Mouse (Mus musculus) T-cell, adult 2 months (primary cell): ENCODE measurements around the gene Dnajb11.

Experiments
- DNase-seq: peaks from one replicate; pipeline ENCODE4 v3.0.0; 2022; ENCODE audit warnings: low spot score

Dnajb11 gene

DNA sequence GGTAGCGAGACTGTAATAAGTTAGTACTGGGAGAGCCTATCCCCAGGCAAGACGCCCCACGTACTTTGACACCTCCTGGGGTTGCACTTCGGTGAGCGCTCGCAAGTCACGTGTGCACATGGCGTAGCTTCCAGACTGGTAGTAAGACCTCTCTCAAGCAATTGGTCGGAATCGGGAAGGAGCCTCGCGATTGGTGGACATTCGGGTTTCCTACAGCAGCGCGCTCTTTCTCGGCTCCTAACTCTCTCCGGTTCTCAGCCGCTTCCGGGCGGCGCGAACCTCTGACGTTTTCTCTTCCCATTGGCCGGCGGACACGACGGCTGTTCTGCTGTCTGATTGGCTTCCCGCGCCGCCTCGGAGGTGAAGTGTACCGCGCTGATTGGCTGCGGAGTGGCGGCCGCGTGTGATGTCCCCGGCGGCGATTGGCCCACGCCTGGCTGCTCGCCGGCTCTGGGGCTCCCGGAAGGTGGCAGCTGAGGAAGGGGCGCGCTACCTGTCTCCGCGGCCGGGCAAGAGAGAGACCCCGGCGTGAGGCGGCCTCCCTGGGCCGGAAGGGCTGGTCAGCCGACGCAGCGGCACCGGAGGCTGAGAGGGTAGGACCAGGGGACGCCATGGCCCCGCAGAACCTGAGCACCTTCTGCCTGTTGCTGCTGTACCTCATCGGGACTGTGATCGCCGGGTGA, at the start of gene Dnajb11, which contains the start of gene Tbccd1:
TSS of gene Dnajb11 (plus strand) at position 415 of the 683 bp plus-strand sequence.
TSS of gene Tbccd1 (minus strand) at position 239 of the 683 bp plus-strand sequence.
- DNase-seq, result peak; percentile 99

DNA sequence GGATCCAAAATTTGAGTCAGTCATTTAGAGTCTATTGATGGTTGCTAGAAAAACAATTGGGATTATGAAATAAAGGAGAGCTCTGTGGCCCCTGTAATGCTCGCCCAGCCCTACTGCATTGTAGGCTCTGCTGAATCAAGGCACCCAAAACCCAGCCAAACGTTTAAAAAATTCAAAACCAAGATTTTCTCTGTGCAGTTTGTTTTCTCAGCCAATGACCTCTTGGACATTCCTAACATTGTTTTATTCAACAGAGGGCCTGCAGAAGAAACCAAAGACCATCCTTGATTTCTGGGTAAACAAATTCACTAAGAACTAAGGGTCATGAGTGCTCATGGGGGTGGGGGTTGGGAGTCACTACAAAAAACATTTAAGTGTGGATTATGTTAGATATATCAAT, 46.2 kb upstream of the Dnajb11 start, which contains the start of gene Crygs:
TSS of gene Crygs (minus strand) at position 101 of the 400 bp plus-strand sequence.
- DNase-seq, result no peak

GRCm38 (mm10) chr16:22820731-22821130, 36.9 kb upstream of the Dnajb11 start:
- DNase-seq, result no peak

GRCm38 (mm10) chr16:22832932-22833525, 24.6 kb upstream of the Dnajb11 start:
- DNase-seq, result no peak

DNA sequence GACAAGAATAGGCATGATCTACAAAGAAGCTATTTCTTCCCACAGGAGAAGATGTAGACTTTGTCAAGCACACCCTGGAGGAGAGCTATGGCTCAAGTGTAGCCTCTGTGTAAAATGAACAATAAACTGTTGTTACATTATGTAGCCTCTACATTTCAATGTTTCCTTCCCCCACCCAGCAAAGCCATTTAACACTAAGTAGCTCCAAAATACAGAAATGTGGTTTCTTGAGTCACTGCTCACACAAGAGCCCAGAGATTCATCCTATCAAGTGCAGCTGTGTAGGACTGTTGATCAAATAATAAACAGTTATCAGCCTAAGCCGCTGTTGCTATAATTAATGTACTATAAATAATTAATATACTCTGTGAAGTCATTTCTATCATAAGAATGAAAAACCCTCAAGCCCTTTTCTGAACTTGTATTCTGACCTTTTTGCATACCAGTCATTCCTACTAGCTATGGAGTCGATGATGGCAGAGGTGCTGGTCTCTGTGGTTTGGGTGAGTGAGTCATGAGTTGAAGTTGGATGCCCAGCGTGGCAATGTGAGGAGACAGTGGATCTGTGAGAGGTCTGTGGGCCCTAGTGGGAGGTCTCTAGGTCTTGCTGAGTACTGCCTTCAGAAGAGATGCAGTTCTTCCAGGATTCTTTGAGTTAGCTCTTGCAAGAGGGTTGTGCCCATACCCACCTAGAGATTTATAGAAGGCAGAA, 18.3 kb upstream of the Dnajb11 start:
- DNase-seq, result no peak

GRCm38 (mm10) chr16:22842871-22843270, 14.8 kb upstream of the Dnajb11 start:
- no peak for DNase-seq

DNA sequence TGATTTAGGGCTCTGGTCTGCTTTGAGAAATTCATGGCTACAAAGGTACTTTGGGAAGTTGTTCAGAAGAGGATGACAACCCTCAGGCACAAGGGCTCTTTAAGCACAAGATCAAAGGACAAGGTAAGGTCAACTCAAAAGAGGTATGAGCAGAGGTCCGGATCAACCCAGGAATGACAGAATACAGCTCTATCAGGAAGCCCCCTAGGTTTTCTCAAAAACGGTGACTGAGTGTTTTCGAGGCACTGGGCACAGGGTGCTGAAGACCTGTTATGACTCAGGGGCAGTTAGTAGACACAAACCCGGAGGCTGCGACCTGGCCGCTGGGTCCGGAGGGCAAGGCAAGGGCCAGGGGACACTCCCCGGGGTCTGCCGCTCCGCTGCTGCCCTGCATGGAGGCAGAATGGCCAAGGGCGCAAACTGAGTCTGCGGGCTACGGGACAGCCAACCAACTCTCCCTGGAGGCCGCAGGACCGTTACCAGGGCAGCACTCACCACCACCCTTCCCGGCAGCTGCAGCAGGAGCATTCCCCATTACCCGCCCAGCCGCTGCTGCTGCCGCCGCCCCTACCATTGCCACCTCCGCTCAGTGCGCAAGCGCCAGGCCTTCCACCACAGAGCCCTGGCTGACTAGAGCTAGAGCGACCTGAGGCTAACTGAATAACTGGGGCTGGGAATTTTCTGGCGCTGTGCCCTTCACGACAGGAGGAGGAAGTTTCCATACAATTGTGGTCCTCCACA, 13.4 kb upstream of the Dnajb11 start:
- DNase-seq, result peak; percentile 4

- DNase-seq, result no peak
Observed at GRCm38 (mm10) chr16:22844834-22845233, 12.8 kb upstream of the Dnajb11 start.

DNA sequence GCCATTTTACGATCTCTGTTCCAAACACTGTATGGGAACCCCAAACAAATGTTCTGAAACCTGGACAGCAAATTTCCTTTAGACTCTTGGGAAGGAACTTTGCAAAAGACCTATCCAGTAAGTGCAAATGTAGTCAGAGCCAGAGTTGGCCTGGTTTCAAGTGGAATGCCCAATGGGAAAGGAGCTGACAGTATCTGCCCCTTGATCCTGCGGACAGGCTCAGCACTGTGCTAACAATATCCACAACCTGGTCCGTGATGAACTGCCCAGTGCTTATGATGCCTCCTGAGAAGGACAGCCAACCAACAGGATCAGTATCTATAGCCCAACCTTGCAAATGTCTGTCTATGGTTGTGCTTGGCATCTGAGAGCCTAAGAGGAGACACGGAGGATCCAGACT, 12.2 kb upstream of the Dnajb11 start:
- no peak for DNase-seq

DNA sequence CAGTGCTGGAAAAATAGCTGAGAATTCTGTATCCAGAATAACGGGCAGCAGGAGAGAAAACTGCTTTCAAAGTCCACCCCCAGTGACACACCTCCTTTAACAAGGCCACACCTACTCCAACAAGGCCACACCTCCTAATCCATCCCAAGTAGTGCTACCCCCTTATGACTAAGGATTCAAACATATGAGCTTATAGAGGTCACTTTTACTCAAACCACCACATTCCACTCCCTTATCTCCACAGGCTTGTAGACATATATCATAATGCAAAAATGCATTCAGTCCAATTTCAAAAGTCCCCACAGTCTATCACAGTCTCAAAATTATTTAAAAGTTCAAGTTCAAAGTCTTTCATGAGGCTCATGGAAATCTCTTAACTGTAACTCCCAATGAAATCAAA, 10.0 kb upstream of the Dnajb11 start:
- no peak for DNase-seq

DNA sequence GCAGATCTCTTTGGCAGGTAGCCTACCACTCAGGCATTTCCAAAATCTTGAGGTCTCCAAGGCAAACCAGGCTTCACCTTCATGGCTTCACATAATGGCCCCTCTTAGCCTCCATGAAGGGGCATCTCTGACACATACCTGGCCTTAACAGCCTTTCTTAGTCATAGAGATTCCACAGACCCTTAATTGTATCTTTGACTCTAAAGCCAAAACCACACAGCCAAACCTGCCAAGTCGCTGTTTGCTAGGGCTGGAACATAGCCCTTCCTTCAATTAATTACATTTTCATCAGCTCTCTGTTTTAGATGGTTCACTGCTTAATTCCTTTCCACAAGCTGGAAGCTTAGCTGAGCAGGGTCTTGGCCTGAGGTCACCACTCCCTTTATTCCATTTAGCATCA, 9.3 kb upstream of the Dnajb11 start:
- DNase-seq, result no peak

DNA sequence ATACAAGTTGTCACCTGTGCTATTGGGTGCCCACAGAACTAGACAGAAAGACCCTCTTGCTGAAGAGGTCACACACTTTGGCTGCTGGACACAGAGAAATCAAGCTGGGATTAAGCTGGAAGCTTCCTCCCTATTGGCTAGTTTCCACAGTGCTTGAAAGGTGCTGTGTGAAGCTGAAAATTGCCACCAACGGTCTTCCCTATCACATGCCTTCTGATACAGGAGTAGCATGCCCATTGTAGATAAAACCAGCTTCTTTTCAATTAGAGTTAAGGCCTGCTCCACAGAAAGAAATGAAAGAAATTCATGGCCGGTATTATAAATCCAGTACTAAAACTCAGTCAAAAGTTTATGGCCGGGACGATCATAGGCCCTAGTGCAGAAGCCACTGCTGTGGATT, 4.9 kb upstream of the Dnajb11 start:
- no peak for DNase-seq

GRCm38 (mm10) chr16:22856773-22857172, 872 bp upstream of the Dnajb11 start:
- peak; percentile 1 for DNase-seq

DNA sequence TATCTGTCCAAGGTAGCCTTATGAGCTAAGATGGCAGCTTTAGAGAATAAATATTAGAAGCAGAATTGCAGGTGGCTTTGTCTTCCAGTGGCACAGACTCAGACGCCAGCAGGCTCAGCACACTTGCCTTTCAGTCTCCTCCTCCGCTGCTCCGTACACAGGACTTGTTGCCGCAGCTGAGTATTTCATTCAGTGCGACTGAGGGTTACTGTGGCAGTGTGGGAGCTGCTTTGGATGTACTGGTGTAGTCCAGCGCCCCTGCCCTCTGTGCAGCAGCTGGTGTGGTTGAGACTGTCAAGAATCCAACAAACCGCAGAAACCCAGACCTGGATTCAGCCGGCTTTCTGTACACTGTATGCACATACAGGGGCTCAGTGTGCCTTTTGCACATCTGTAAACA, 14.8 kb downstream of the Dnajb11 start:
- DNase-seq, result no peak

GRCm38 (mm10) chr16:22873369-22873768, 15.7 kb downstream of the Dnajb11 start:
- DNase-seq, result no peak

GRCm38 (mm10) chr16:22876218-22877043, 18.8 kb downstream of the Dnajb11 start:
- no peak for DNase-seq

GRCm38 (mm10) chr16:22877660-22878390, 20.2 kb downstream of the Dnajb11 start:
- DNase-seq, result no peak

GRCm38 (mm10) chr16:22878716-22879115, 21.1 kb downstream of the Dnajb11 start:
- DNase-seq, result no peak

DNA sequence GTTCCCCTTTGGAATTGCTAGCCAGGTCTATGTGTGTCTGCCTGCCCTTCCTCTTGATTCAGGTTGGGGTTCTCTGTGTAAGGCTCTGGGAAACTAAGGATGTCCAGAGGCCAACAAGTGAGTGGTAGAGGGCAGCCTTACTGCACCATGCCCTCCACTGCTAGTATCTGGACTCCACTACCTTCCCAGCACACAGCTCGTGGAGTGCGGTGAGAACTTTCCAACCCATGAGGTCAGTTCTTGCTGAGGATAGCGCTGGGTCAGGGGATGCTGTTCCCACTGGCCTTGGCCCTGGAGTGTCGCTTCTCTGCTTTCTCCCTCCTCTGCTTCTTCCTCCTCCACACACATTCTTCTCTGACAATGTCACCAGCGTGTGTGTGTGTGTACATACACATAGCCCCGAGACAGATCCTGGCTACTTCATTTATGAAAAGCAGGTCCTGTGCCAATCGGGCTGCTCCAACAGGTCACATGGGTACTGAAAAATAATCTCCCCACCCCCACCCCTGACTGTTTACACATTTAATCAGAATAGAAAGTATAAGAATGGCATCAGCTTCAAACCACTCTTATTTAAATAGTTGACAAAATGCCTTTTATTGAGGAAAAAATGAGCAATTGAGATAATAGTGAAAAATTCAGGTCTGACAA, 22.4 kb downstream of the Dnajb11 start:
- DNase-seq, result no peak

DNA sequence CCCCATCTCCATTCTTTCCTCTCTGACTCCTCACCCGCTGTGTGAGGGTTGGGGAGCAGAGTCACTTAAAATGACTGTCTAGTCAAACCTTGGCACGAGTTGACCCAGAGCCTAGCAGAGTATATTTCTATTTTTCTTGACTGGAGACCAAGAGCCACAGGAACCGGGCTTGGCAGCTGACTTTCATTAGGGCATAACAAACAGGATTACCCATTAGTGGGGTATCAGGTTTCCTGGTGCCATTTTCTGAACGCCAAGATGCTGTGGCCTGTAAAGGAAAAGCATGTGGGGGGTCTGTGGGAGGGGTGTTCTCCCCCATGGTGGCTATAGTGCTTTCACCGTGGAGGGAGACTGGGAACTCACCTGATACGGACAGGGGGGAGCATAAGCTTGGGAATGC, 23.3 kb downstream of the Dnajb11 start:
- no peak for DNase-seq
